Mouse (Mus musculus) midbrain, embryonic 12.5 days (tissue): ENCODE data around the gene Pitx1. TPM values are rescaled to one million over a fixed set of nuclear protein-coding genes. Genes with fewer than 3 reads are reported as not detected.

Experiments
- ATAC-seq: fragments of 200-750 bp; cut with Nextera tagmentation; 2 replicates; pipeline ENCODE4 v1.8.0; 2017; ENCODE audit warnings: low read depth, moderate TSS enrichment, moderate library complexity; ENCODE audit not compliant: low FRiP score
- H3K27ac ChIP-seq: fragments of 300-500 bp; sonication (generic); replicated peaks from 2 replicates; pipeline ENCODE4 v1.5.1; 2016; ENCODE audit warnings: mild to moderate bottlenecking
- H3K27me3 ChIP-seq: fragments of 300-500 bp; sonication (generic); 2 replicates; pipeline ENCODE4 v1.6.1; 2016; ENCODE audit warnings: mild to moderate bottlenecking
- H3K36me3 ChIP-seq: fragments of 300-500 bp; sonication (generic); 2 replicates; pipeline ENCODE4 v1.6.1; 2016
- H3K4me1 ChIP-seq: fragments of 300-500 bp; sonication (generic); 2 replicates; pipeline ENCODE4 v1.6.1; 2016
- H3K4me2 ChIP-seq: fragments of 300-500 bp; sonication (generic); replicated peaks from 2 replicates; pipeline ENCODE4 v1.6.1; 2016; ENCODE audit warnings: mild to moderate bottlenecking, moderate library complexity
- H3K4me3 ChIP-seq: fragments of 300-500 bp; sonication (generic); 2 replicates; pipeline ENCODE4 v1.5.1; 2016; ENCODE audit warnings: mild to moderate bottlenecking
- H3K9ac ChIP-seq: fragments of 300-500 bp; sonication (generic); replicated peaks from 2 replicates; pipeline ENCODE4 v1.6.1; 2016; ENCODE audit warnings: mild to moderate bottlenecking, moderate library complexity
- H3K9me3 ChIP-seq: fragments of 300-500 bp; sonication (generic); 2 replicates; pipeline ENCODE4 v1.6.1; 2016; ENCODE audit warnings: mild to moderate bottlenecking
- WGBS: fragments of 180-500 bp; shearing (Covaris S2); methylation state at CpG from one replicate; pipeline ENCODE4 v1.1.7; 2016; 5-methylcytosine and 5-hydroxymethylcytosine counted together
- polyA plus RNA-seq: library from polyadenylated mRNA; unstranded; fragments of >200 nt; fragmentation: Nextera tagmentation; extraction: Ambion mirVana; gene quantifications from 2 replicates; pipeline ENCODE4 v1.2.1, GENCODE M21; 2016

Gene Pitx1
- polyA plus RNA-seq, 1 experiment from 2014 or later, result 2.7 TPM

- Histone ChIP-seq H3K4me1 (no peaks in the 10 kb centered on the region), H3K4me3 (no peak overlapping the region), H3K4me2 (no peak overlapping the region), H3K27me3 (0 out of 2 replicates have a peak, but pooled peaks cover 4% of the 10 kb centered on the region), H3K9me3 (no peaks in the 10 kb centered on the region), H3K27ac (no peak overlapping the region), H3K9ac (no peak overlapping the region), H3K36me3 (no peaks in the 10 kb centered on the region)
- whole genome bisulfite sequencing, result 82% methylated on average over 5 of the region's 5 CpGs
- no peak for ATAC-seq
Observed at GRCm38 (mm10) chr13:55810947-55811346, 25.0 kb downstream of the Pitx1 start.

DNA sequence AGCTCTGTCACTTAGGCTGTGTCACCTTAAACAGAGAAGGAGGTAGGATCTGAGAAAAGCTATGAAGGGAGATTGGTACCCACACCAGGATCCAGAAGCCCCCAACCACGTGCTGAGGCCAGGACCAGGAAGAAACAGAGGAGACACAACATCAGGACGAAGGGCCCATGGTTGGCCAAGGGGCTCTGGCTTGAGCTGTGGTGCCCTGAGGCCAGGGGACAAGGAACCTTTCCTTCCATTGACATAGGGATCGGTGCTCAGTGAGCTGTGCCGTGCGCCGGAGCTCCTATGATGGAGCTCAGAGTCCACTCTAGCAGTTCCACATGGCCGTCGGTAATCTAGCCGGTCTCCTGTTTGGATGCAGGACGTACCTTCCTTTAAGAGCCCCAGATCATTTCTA, 26.3 kb downstream of the Pitx1 start:
- Histone ChIP-seq H3K9ac (no peak overlapping the region), H3K4me2 (no peak overlapping the region), H3K9me3 (no peaks in the 10 kb centered on the region), H3K4me1 (no peaks in the 10 kb centered on the region), H3K27me3 (0 out of 2 replicates have a peak, but pooled peaks cover 4% of the 10 kb centered on the region), H3K27ac (no peak overlapping the region), H3K4me3 (no peak overlapping the region), H3K36me3 (no peaks in the 10 kb centered on the region)
- WGBS, result 94% methylated on average over 10 of the region's 10 CpGs
- ATAC-seq, result no peak

DNA sequence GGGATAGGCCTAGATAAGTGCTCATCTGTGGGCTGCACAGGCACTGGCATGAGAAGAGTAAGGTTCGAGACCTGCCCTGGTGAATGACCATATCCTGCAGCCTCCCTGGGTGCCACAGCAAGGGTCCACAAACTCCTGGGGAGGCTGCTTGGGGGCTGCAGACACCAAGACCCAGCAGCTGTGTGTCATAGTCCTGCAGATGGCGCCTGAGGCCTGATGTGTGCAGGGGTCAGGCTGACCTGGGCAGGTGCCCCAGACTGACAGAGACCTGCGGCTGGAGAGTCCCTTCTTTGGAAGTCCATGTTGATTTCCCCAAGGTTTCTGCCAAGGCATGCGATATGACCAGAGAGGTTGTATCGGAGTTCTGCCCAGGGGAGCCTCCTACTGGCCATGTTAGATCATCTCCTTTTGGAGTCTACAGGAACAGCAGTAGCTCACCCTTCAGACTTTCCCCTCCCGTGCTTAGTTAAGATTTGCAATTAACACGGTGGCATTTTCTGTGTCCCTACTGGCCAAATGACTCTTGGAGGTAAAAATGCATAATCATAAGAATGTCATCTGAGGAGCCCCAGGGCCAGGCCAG, 26.9 kb downstream of the Pitx1 start:
- 0 out of 2 replicates have a peak, but pooled peaks cover 4% of the 10 kb centered on the region for H3K27me3 ChIP-seq
- H3K9me3 ChIP-seq, result no peaks in the 10 kb centered on the region

GRCm38 (mm10) chr13:55803973-55804372, 32.0 kb downstream of the Pitx1 start:
- H3K9me3 ChIP-seq, result peaks cover 7% of the 10 kb centered on the region; the same call in 1 of the 2 replicates
- 88% methylated on average over 1 of the region's 1 CpGs for WGBS
- no peak overlapping the region for H3K9ac ChIP-seq
- 0 out of 2 replicates have a peak, but pooled peaks cover 4% of the 10 kb centered on the region for H3K27me3 ChIP-seq
- no peak overlapping the region for H3K4me2 ChIP-seq
- H3K27ac ChIP-seq, result no peak overlapping the region
- no peak for ATAC-seq
- H3K4me1 ChIP-seq, result no peaks in the 10 kb centered on the region
- no peaks in the 10 kb centered on the region for H3K36me3 ChIP-seq
- no peak overlapping the region for H3K4me3 ChIP-seq

More for the DNA sequence above, 26.9 kb downstream of the Pitx1 start:
- no peaks in the 10 kb centered on the region for H3K4me1 ChIP-seq
- no peak overlapping the region for H3K27ac ChIP-seq
- H3K9ac ChIP-seq, result no peak overlapping the region
- 76% methylated on average over 7 of the region's 7 CpGs for WGBS
- H3K36me3 ChIP-seq, result no peaks in the 10 kb centered on the region
- no peak overlapping the region for H3K4me3 ChIP-seq
- H3K4me2 ChIP-seq, result no peak overlapping the region
- no peak for ATAC-seq

- H3K36me3 ChIP-seq, result no peaks in the 10 kb centered on the region
- H3K27me3 ChIP-seq, result no peaks in the 10 kb centered on the region
- no peak overlapping the region for H3K4me3 ChIP-seq
- no peak for ATAC-seq
- H3K9me3 ChIP-seq, result peaks cover 7% of the 10 kb centered on the region; the same call in 1 of the 2 replicates
- H3K27ac ChIP-seq, result no peak overlapping the region
- no peaks in the 10 kb centered on the region for H3K4me1 ChIP-seq
- WGBS, result 66% methylated on average over 2 of the region's 2 CpGs
- no peak overlapping the region for H3K9ac ChIP-seq
- no peak overlapping the region for H3K4me2 ChIP-seq
Observed at GRCm38 (mm10) chr13:55801246-55801645, 34.7 kb downstream of the Pitx1 start.

- H3K4me1 ChIP-seq, result no peaks in the 10 kb centered on the region
- H3K9me3 ChIP-seq, result no peaks in the 10 kb centered on the region
- H3K27me3 ChIP-seq, result no peaks in the 10 kb centered on the region
- H3K4me2 ChIP-seq, result no peak overlapping the region
- no peak overlapping the region for H3K4me3 ChIP-seq
- no peaks in the 10 kb centered on the region for H3K36me3 ChIP-seq
- WGBS, result 84% methylated on average over 11 of the region's 11 CpGs
- H3K27ac ChIP-seq, result no peak overlapping the region
- no peak overlapping the region for H3K9ac ChIP-seq
- ATAC-seq, result no peak
Observed at GRCm38 (mm10) chr13:55786120-55786519, 49.9 kb downstream of the Pitx1 start.

DNA sequence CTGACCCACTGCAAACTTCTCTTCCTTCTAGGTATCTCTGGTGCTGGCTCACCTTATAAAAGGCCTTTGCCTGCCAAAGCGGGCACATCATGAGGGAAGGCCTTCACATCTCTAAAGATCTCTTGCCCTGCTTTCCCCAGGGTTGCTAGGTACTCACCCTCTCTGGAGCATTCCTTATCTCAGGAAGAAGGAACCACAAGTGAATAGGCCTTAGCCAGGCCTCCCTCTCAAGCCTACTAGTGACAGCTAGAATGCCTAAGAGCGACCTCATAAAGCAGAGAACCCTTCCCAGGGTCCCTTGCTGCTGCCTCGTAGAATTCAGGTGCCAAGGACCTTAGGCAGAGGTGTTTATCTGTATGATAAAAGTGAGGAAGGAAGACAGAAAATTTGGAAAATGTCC, 51.7 kb downstream of the Pitx1 start, which contains the start of gene Catsper3:
TSS of gene Catsper3 (plus strand) at position 301 of the 400 bp plus-strand sequence.
- Histone ChIP-seq H3K27me3 (no peaks in the 10 kb centered on the region), H3K27ac (no peak within 1 kb of the TSS), H3K4me3 (no peak within 1 kb of the TSS), H3K9ac (no peak within 1 kb of the TSS), H3K9me3 (no peaks in the 10 kb centered on the region), H3K36me3 (no peaks in the 10 kb centered on the region), H3K4me2 (no peak within 1 kb of the TSS), H3K4me1 (no peaks in the 10 kb centered on the region)
- no peak for ATAC-seq
- WGBS, result 91% methylated on average over 3 of the region's 3 CpGs

DNA sequence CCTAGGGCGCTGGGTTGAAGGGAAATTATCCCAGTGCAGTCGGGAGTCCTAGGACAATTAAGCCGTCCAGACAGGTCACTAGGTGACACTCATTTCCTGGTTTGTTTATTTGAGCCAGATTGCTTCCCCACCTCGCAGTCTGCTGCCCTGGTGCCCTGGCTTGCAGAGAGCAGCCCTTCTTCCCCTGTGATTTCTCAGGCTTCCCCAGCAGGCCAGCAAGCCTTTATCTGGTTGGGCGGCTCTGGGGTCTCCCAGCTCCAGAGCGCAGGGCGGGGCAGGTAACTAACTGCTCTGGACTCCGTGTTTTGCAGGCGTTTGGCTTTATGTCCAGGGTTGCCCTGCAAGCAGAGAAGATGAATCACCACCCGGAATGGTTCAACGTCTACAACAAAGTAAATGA, 60.9 kb downstream of the Pitx1 start:
- WGBS, result 74% methylated on average over 11 of the region's 11 CpGs
- H3K36me3 ChIP-seq, result no peaks in the 10 kb centered on the region
- H3K4me3 ChIP-seq, result no peak overlapping the region
- ATAC-seq, result no peak
- H3K4me2 ChIP-seq, result no peak overlapping the region
- no peaks in the 10 kb centered on the region for H3K9me3 ChIP-seq
- no peak overlapping the region for H3K9ac ChIP-seq
- H3K27me3 ChIP-seq, result no peaks in the 10 kb centered on the region
- no peak overlapping the region for H3K27ac ChIP-seq
- no peaks in the 10 kb centered on the region for H3K4me1 ChIP-seq

Other genes with a start within 250 kb of the Pitx1 start
- gene B4galt7, start 236.3 kb downstream of the Pitx1 start, polyA plus RNA-seq, result 40.4 and 41.9 TPM in 2 replicates
- 68.0 and 73.9 TPM in 2 replicates for gene Caml, start 213.2 kb downstream of the Pitx1 start, polyA plus RNA-seq
- 41.7 and 43.0 TPM in 2 replicates for gene Ddx46, start 201.2 kb downstream of the Pitx1 start, polyA plus RNA-seq
- gene B230219D22Rik, start 143.1 kb downstream of the Pitx1 start, polyA plus RNA-seq, result 71.4 and 74.5 TPM in 2 replicates
- 90.9 and 99.6 TPM in 2 replicates for gene Txndc15, start 121.5 kb downstream of the Pitx1 start, polyA plus RNA-seq
- 23.9 and 30.0 TPM in 2 replicates for gene Pcbd2, start 108.8 kb downstream of the Pitx1 start, polyA plus RNA-seq
- 0.18 TPM in 1 of 2 replicates, not detected in the other for gene Catsper3, start 51.6 kb downstream of the Pitx1 start, polyA plus RNA-seq